Mouse (Mus musculus) liver, embryonic 15.5 days (tissue): Measurements from ENCODE around the gene Unc45a. TPM values are rescaled to one million over a fixed set of nuclear protein-coding genes. Genes with fewer than 3 reads are reported as not detected.

ENCODE experiments used
- ATAC-seq: fragments of 200-750 bp; cut with Nextera tagmentation; 2 replicates; pipeline ENCODE4 v1.8.0; 2017; ENCODE audit warnings: moderate number of reproducible peaks, mild to moderate bottlenecking, moderate library complexity; ENCODE audit not compliant: insufficient read depth
- H3K27ac ChIP-seq: fragments of 300-500 bp; sonication (generic); replicated peaks from 2 replicates; pipeline ENCODE4 v1.5.1; 2015; ENCODE audit warnings: mild to moderate bottlenecking, inconsistent platforms
- H3K27me3 ChIP-seq: fragments of 300-500 bp; sonication (generic); 2 replicates; pipeline ENCODE4 v1.6.1; 2015; ENCODE audit warnings: mild to moderate bottlenecking, inconsistent platforms
- H3K36me3 ChIP-seq: fragments of 300-500 bp; sonication (generic); replicated peaks from 2 replicates; pipeline ENCODE4 v1.6.1; 2015; ENCODE audit warnings: moderate library complexity, mild to moderate bottlenecking, inconsistent platforms
- H3K4me1 ChIP-seq: fragments of 300-500 bp; sonication (generic); replicated peaks from 2 replicates; pipeline ENCODE4 v1.6.1; 2015; ENCODE audit warnings: inconsistent platforms
- H3K4me2 ChIP-seq: fragments of 300-500 bp; sonication (generic); 2 replicates; pipeline ENCODE4 v1.6.1; 2015; ENCODE audit warnings: moderate library complexity, mild to moderate bottlenecking, inconsistent platforms
- H3K4me3 ChIP-seq: fragments of 300-500 bp; sonication (generic); replicated peaks from 2 replicates; pipeline ENCODE4 v1.5.1; 2015; ENCODE audit warnings: mild to moderate bottlenecking, inconsistent platforms
- H3K9ac ChIP-seq: fragments of 300-500 bp; sonication (generic); 2 replicates; pipeline ENCODE4 v1.6.1; 2015; ENCODE audit warnings: moderate library complexity, mild to moderate bottlenecking, inconsistent platforms
- H3K9me3 ChIP-seq: fragments of 300-500 bp; sonication (generic); replicated peaks from 2 replicates; pipeline ENCODE4 v1.6.1; 2016; ENCODE audit warnings: inconsistent platforms
- WGBS: fragments of 180-500 bp; shearing (Covaris S2); methylation state at CpG from one replicate; pipeline ENCODE4 v1.1.7; 2015; ENCODE audit warnings: mixed read lengths; ENCODE audit not compliant: insufficient replicate concordance; 5-methylcytosine and 5-hydroxymethylcytosine counted together
- polyA plus RNA-seq: library from polyadenylated mRNA; unstranded; fragments of >200 nt; fragmentation: Nextera tagmentation; extraction: Ambion mirVana; gene quantifications from 2 replicates; pipeline ENCODE4 v1.2.1, GENCODE M21; 2015

Gene Unc45a
- polyA plus RNA-seq, 1 experiment from 2014 or later: 8.9 TPM

- no peak overlapping the region for H3K27ac ChIP-seq
- peaks cover 36% of the 10 kb centered on the region for H3K27me3 ChIP-seq
- no peak overlapping the region for H3K4me3 ChIP-seq
- peaks cover 24% of the 10 kb centered on the region for H3K4me1 ChIP-seq
- H3K9ac ChIP-seq: no peak overlapping the region
- H3K9me3 ChIP-seq: no peaks in the 10 kb centered on the region
- H3K4me2 ChIP-seq: no peak overlapping the region
- 78% methylated on average over 7 of the region's 7 CpGs for WGBS
- ATAC-seq: no peak
- peaks cover 32% of the 10 kb centered on the region for H3K36me3 ChIP-seq
Observed at GRCm38 (mm10) chr7:80367232-80367631, 26.4 kb upstream of the Unc45a start.

- Histone ChIP-seq H3K4me2 (no peak overlapping the region), H3K4me1 (peaks cover 16% of the 10 kb centered on the region), H3K9ac (no peak overlapping the region), H3K27ac (no peak overlapping the region), H3K27me3 (peaks cover 21% of the 10 kb centered on the region), H3K4me3 (no peak overlapping the region), H3K9me3 (no peaks in the 10 kb centered on the region), H3K36me3 (peaks cover 37% of the 10 kb centered on the region)
- no peak for ATAC-seq
- 73% methylated on average over 2 of the region's 2 CpGs for WGBS
Observed at GRCm38 (mm10) chr7:80365759-80366158, 25.0 kb upstream of the Unc45a start.

- 39% methylated on average over 3 of the region's 3 CpGs for WGBS
Observed at GRCm38 (mm10) chr7:80360435-80360834, 19.6 kb upstream of the Unc45a start.

GRCm38 (mm10) chr7:80358039-80358438, 17.2 kb upstream of the Unc45a start:
- H3K4me1 ChIP-seq: no peaks in the 10 kb centered on the region
- no peaks in the 10 kb centered on the region for H3K9me3 ChIP-seq
- no peak overlapping the region for H3K4me3 ChIP-seq
- no peaks in the 10 kb centered on the region for H3K27me3 ChIP-seq
- no peak overlapping the region for H3K27ac ChIP-seq
- ATAC-seq: no peak
- H3K9ac ChIP-seq: no peak overlapping the region
- 0 out of 2 replicates have a peak, but pooled peaks cover 28% of the 10 kb centered on the region for H3K36me3 ChIP-seq
- 75% methylated on average over 4 of the region's 4 CpGs for WGBS
- H3K4me2 ChIP-seq: no peak overlapping the region

More at GRCm38 (mm10) chr7:80360435-80360834, 19.6 kb upstream of the Unc45a start:
- Histone ChIP-seq H3K27me3 (no peaks in the 10 kb centered on the region), H3K4me3 (no peak overlapping the region), H3K27ac (no peak overlapping the region), H3K4me2 (no peak overlapping the region), H3K36me3 (peaks cover 40% of the 10 kb centered on the region; the same call in 1 of the 2 replicates), H3K4me1 (no peaks in the 10 kb centered on the region), H3K9ac (no peak overlapping the region), H3K9me3 (no peaks in the 10 kb centered on the region)
- no peak for ATAC-seq

GRCm38 (mm10) chr7:80357156-80357555, 16.4 kb upstream of the Unc45a start:
- Histone ChIP-seq H3K4me1 (no peaks in the 10 kb centered on the region), H3K9ac (no peak overlapping the region), H3K9me3 (no peaks in the 10 kb centered on the region), H3K36me3 (peaks cover 32% of the 10 kb centered on the region; the same call in 1 of the 2 replicates), H3K27me3 (no peaks in the 10 kb centered on the region), H3K27ac (no peak overlapping the region), H3K4me2 (no peak overlapping the region), H3K4me3 (no peak overlapping the region)
- WGBS: 76% methylated on average over 8 of the region's 8 CpGs
- ATAC-seq: no peak

- Histone ChIP-seq H3K4me3 (no peak overlapping the region), H3K4me1 (peaks cover 4% of the 10 kb centered on the region), H3K4me2 (no peak overlapping the region), H3K27ac (no peak overlapping the region), H3K36me3 (peaks cover 35% of the 10 kb centered on the region; the same call in 1 of the 2 replicates), H3K27me3 (no peaks in the 10 kb centered on the region), H3K9ac (no peak overlapping the region), H3K9me3 (no peaks in the 10 kb centered on the region)
- WGBS: 78% methylated on average over 13 of the region's 13 CpGs
- ATAC-seq: no peak
Observed at GRCm38 (mm10) chr7:80356351-80356750, 15.5 kb upstream of the Unc45a start.

- Histone ChIP-seq H3K4me1 (peaks cover 12% of the 10 kb centered on the region), H3K36me3 (peaks cover 37% of the 10 kb centered on the region; the same call in 1 of the 2 replicates), H3K4me2 (no peak overlapping the region), H3K9me3 (no peaks in the 10 kb centered on the region), H3K9ac (no peak overlapping the region), H3K27me3 (no peaks in the 10 kb centered on the region), H3K4me3 (no peak overlapping the region), H3K27ac (no peak overlapping the region)
- no peak for ATAC-seq
- WGBS: 83% methylated on average over 8 of the region's 8 CpGs
Observed at GRCm38 (mm10) chr7:80352920-80353319, 12.1 kb upstream of the Unc45a start.

GRCm38 (mm10) chr7:80350808-80351207, 10.0 kb upstream of the Unc45a start:
- Histone ChIP-seq H3K36me3 (peaks cover 22% of the 10 kb centered on the region; the same call in 1 of the 2 replicates), H3K9ac (no peak overlapping the region), H3K4me1 (peaks cover 24% of the 10 kb centered on the region), H3K27me3 (no peaks in the 10 kb centered on the region), H3K4me2 (no peak overlapping the region), H3K9me3 (no peaks in the 10 kb centered on the region), H3K27ac (no peak overlapping the region), H3K4me3 (no peak overlapping the region)
- 16% methylated on average over 2 of the region's 2 CpGs for WGBS
- no peak for ATAC-seq

- peaks cover 19% of the 10 kb centered on the region; the same call in 1 of the 2 replicates for H3K36me3 ChIP-seq
- ATAC-seq: no peak
- H3K9ac ChIP-seq: no peak overlapping the region
- no peak overlapping the region for H3K27ac ChIP-seq
- no peak overlapping the region for H3K4me3 ChIP-seq
- WGBS: 71% methylated on average over 13 of the region's 13 CpGs
- no peaks in the 10 kb centered on the region for H3K27me3 ChIP-seq
- no peaks in the 10 kb centered on the region for H3K9me3 ChIP-seq
- no peak overlapping the region for H3K4me2 ChIP-seq
- H3K4me1 ChIP-seq: peaks cover 31% of the 10 kb centered on the region
Observed at GRCm38 (mm10) chr7:80347670-80348586, 7.1 kb upstream of the Unc45a start.

GRCm38 (mm10) chr7:80346830-80347229, 6.0 kb upstream of the Unc45a start:
- no peak overlapping the region for H3K9ac ChIP-seq
- no peak overlapping the region for H3K4me3 ChIP-seq
- H3K36me3 ChIP-seq: peaks cover 13% of the 10 kb centered on the region; the same call in 1 of the 2 replicates
- no peak for ATAC-seq
- H3K4me2 ChIP-seq: no peak overlapping the region
- no peak overlapping the region for H3K27ac ChIP-seq
- peaks cover 42% of the 10 kb centered on the region for H3K4me1 ChIP-seq
- 48% methylated on average over 5 of the region's 5 CpGs for WGBS
- peaks cover 8% of the 10 kb centered on the region; the same call in 1 of the 2 replicates for H3K27me3 ChIP-seq
- no peaks in the 10 kb centered on the region for H3K9me3 ChIP-seq

- H3K9me3 ChIP-seq: no peaks in the 10 kb centered on the region
- no peak overlapping the region for H3K9ac ChIP-seq
- no peak overlapping the region for H3K27ac ChIP-seq
- H3K4me2 ChIP-seq: no peak overlapping the region
- ATAC-seq: no peak
- peaks cover 8% of the 10 kb centered on the region; the same call in 1 of the 2 replicates for H3K36me3 ChIP-seq
- no peak overlapping the region for H3K4me3 ChIP-seq
- H3K27me3 ChIP-seq: peaks cover 9% of the 10 kb centered on the region; the same call in 1 of the 2 replicates
- peaks cover 43% of the 10 kb centered on the region for H3K4me1 ChIP-seq
- 74% methylated on average over 9 of the region's 9 CpGs for whole genome bisulfite sequencing
Observed at GRCm38 (mm10) chr7:80346173-80346572, 5.4 kb upstream of the Unc45a start.
